Mouse (Mus musculus) megakaryocyte, adult 5-6 weeks (primary cell): ENCODE measurements around the gene Strip1. TPM values are rescaled to one million over a fixed set of nuclear protein-coding genes. Genes with fewer than 3 reads are reported as not detected.

Source experiments
- total RNA-seq, 2 experiments: library from RNA; stranded (forward) in 1 of 2; stranded (reverse) in 1 of 2; fragments of 153-499, 151-499 nt in 1 of 2; fragments of 221-1000, 200-1000 nt in 1 of 2; gene quantifications; 2 replicates each; pipeline versions ENCODE4 v1.2.3 to v1.2.4; 2015 to 2017

Gene Strip1
- total RNA-seq, 2 experiments from 2014 or later, result 19.2 to 19.4 TPM

Other genes starting within 250 kb of the Strip1 start
- not detected in 2 replicates for gene Kcnc4, start 172.1 kb downstream of the Strip1 start, total RNA-seq (2015)
- not detected in 2 replicates for gene Kcnc4, start 172.1 kb downstream of the Strip1 start, total RNA-seq (2017)
- not detected in 2 replicates for gene Slc6a17, start 113.7 kb downstream of the Strip1 start, total RNA-seq (2015)
- not detected in 2 replicates for gene Slc6a17, start 113.7 kb downstream of the Strip1 start, total RNA-seq (2017)
- not detected in 2 replicates for gene Ubl4b, start 76.6 kb downstream of the Strip1 start, total RNA-seq (2015)
- not detected in 2 replicates for gene Ubl4b, start 76.6 kb downstream of the Strip1 start, total RNA-seq (2017)
- gene Alx3, start 36.7 kb downstream of the Strip1 start, total RNA-seq (2015), result not detected in 2 replicates
- gene Alx3, start 36.7 kb downstream of the Strip1 start, total RNA-seq (2017), result not detected in 2 replicates
- gene Gm10961, start 372 bp downstream of the Strip1 start, total RNA-seq (2015), result not detected in 2 replicates
- gene Gm10961, start 372 bp downstream of the Strip1 start, total RNA-seq (2017), result not detected in 2 replicates
- gene Ahcyl1, start 64.9 kb upstream of the Strip1 start, total RNA-seq (2015), result 49.1 and 52.5 TPM in 2 replicates
- gene Ahcyl1, start 64.9 kb upstream of the Strip1 start, total RNA-seq (2017), result 25.1 and 33.2 TPM in 2 replicates
- 14.7 and 15.4 TPM in 2 replicates for gene Csf1, start 128.8 kb upstream of the Strip1 start, total RNA-seq (2015)
- 6.5 and 6.9 TPM in 2 replicates for gene Csf1, start 128.8 kb upstream of the Strip1 start, total RNA-seq (2017)
- gene Eps8l3, start 245.5 kb upstream of the Strip1 start, total RNA-seq (2015), result not detected in 2 replicates
- not detected in 2 replicates for gene Eps8l3, start 245.5 kb upstream of the Strip1 start, total RNA-seq (2017)